Mouse (Mus musculus) bone marrow, adult 2 months (tissue): ENCODE data around the gene Mrnip.

Experiments used
- CTCF ChIP-seq: fragments of 200-500 bp; IDR thresholded peaks from 2 replicates; pipeline ENCODE4 v1.5.1; 2011; ENCODE audit warnings: low read length, control low read depth; ENCODE audit not compliant: control insufficient read depth, insufficient read depth
- POLR2A ChIP-seq: fragments of 200-500 bp; IDR thresholded peaks from 2 replicates; pipeline ENCODE4 v1.6.1; 2011; ENCODE audit warnings: low read depth, mild to moderate bottlenecking, control low read depth, low read length, borderline replicate concordance; ENCODE audit not compliant: control insufficient read depth

- TF ChIP-seq POLR2A, result peak; percentile 86; the same call in 1 of the 2 replicates
- TF ChIP-seq CTCF, result peak; percentile 93
Observed at GRCm38 (mm10) chr11:50130811-50131766, 43.2 kb upstream of the Mrnip start, which contains the start of gene Tbc1d9b.
